Mouse (Mus musculus) small intestine, adult 2 months (tissue): ENCODE data around the gene Galntl5. TPM values are rescaled to one million over a fixed set of nuclear protein-coding genes. Genes with fewer than 3 reads are reported as not detected.

Experiments
- H3K27ac ChIP-seq: fragments of 200-500 bp; 2 replicates; pipeline ENCODE4 v1.5.1; 2012; ENCODE audit warnings: low read depth, low read length, control low read depth, inconsistent platforms; ENCODE audit not compliant: insufficient read depth
- H3K27me3 ChIP-seq: fragments of 200-500 bp; 2 replicates; pipeline ENCODE4 v1.6.1; 2012; ENCODE audit warnings: mild to moderate bottlenecking, moderate library complexity, low read length, inconsistent platforms; ENCODE audit not compliant: control insufficient read depth, insufficient read depth
- H3K36me3 ChIP-seq: fragments of 200-500 bp; 2 replicates; pipeline ENCODE4 v1.6.1; 2012; ENCODE audit warnings: mild to moderate bottlenecking, low read length, control low read depth, inconsistent platforms; ENCODE audit not compliant: control insufficient read depth, insufficient read depth
- H3K4me1 ChIP-seq: fragments of 200-500 bp; 2 replicates; pipeline ENCODE4 v1.6.1; 2012; ENCODE audit warnings: low read length, inconsistent platforms, mixed read lengths; ENCODE audit not compliant: control insufficient read depth, insufficient read depth, insufficient read length
- H3K4me3 ChIP-seq: fragments of 200-500 bp; 2 replicates; pipeline ENCODE4 v1.5.1; 2012; ENCODE audit warnings: low read depth, mild to moderate bottlenecking, control low read depth, inconsistent platforms, low read length, moderate library complexity
- CTCF ChIP-seq: fragments of 200-500 bp; IDR thresholded peaks from 2 replicates; pipeline ENCODE4 v1.5.1; 2012; ENCODE audit warnings: low read depth, mild to moderate bottlenecking, control low read depth, inconsistent platforms, low read length, moderate library complexity, mixed read lengths; ENCODE audit not compliant: insufficient replicate concordance, insufficient read length; ENCODE audit errors: extremely low read depth
- POLR2A ChIP-seq: fragments of 200-500 bp; IDR thresholded peaks from 2 replicates; pipeline ENCODE4 v1.6.1; 2012; ENCODE audit warnings: low read depth, mild to moderate bottlenecking, control low read depth, inconsistent platforms, low read length, moderate library complexity
- WGBS: fragments of 180-500 bp; shearing (Covaris S2); methylation state at CpG from one replicate; pipeline ENCODE4 v1.1.7; 2018; 5-methylcytosine and 5-hydroxymethylcytosine counted together
- polyA plus RNA-seq: library from polyadenylated mRNA; depleted of rRNA; stranded (reverse); fragments of >200 nt; gene quantifications from 2 replicates; pipeline ENCODE4 v1.2.3, GENCODE M21; 2012

Gene Galntl5
- polyA plus RNA-seq, 1 experiment, result not detected

DNA sequence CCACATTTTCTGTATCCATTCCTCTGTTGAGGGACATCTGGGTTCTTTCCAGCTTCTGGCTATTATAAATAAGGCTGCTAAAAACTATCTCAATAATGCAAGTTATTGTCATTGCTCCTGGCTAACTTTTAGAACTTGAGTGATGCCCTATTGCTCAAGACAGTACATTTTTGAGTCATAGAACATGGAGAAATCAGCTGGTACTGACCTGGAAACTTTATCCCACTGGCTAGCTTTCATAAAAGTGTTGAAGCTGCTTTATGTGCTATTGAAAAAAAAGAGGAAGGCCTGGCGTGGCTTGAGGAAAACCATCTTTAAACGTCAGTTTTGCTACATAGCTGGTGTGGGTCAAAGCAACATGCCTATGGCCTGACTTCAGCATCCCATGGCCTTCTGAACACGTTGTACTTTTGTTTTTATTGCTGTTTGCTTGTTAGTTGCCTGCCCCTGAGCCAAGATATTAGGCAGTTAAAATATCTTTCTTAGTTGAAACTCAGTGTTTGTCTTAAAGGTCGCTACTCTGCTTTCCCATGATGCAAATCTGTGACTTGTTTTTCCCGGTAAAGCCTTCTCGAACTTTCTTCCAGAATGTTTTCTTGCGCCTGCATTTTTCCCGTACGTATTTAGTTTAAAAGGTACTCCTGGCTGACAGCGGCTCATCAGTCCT is 64.7 kb downstream of the Galntl5 start:
- TF ChIP-seq CTCF (no peak), POLR2A (no peak)
- H3K4me1 ChIP-seq, result peaks cover 3% of the 10 kb centered on the region; the same call in 1 of the 2 replicates
- H3K4me3 ChIP-seq, result no peak overlapping the region
- H3K36me3 ChIP-seq, result no peaks in the 10 kb centered on the region
- no peak overlapping the region for H3K27ac ChIP-seq
- no peaks in the 10 kb centered on the region for H3K27me3 ChIP-seq
- WGBS, result 79% methylated on average over 10 of the region's 10 CpGs

DNA sequence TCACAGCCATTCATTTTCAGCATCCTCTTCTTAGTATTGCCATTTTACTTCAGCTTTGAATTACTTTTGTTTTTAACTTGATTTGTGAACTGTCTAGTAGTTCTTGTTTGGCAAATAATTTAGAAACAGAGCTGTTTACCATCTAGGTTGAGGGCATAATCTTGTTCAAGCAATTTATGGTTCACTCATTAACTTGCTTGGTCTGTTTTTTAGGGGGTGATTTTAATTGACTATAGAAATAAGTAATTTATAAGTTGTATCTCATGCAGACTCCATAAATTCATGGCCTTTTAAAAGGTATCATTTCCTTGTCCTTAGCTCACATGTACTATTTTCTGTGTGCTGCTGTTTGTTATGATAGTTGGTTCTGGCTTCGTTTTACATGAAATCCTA is 65.2 kb downstream of the Galntl5 start:
- peaks cover 3% of the 10 kb centered on the region; the same call in 1 of the 2 replicates for H3K4me1 ChIP-seq
- no peaks in the 10 kb centered on the region for H3K27me3 ChIP-seq
- 41% methylated on average over 1 of the region's 1 CpGs for WGBS
- no peak for TF ChIP-seq CTCF
- TF ChIP-seq POLR2A, result no peak
- peaks cover 2% of the 10 kb centered on the region; the same call in 1 of the 2 replicates for H3K36me3 ChIP-seq
- H3K27ac ChIP-seq, result no peak overlapping the region
- no peak overlapping the region for H3K4me3 ChIP-seq

GRCm38 (mm10) chr5:25247036-25247435 is 65.8 kb downstream of the Galntl5 start:
- WGBS, result 48% methylated on average over 3 of the region's 3 CpGs
- H3K4me1 ChIP-seq, result peaks cover 7% of the 10 kb centered on the region; the same call in 1 of the 2 replicates
- no peak overlapping the region for H3K27ac ChIP-seq
- H3K4me3 ChIP-seq, result no peak overlapping the region
- H3K36me3 ChIP-seq, result peaks cover 2% of the 10 kb centered on the region; the same call in 1 of the 2 replicates
- TF ChIP-seq CTCF (no peak), POLR2A (no peak)
- H3K27me3 ChIP-seq, result no peaks in the 10 kb centered on the region

- Histone ChIP-seq H3K27ac (peak overlapping the region; percentile 86), H3K36me3 (peaks cover 10% of the 10 kb centered on the region)
- TF ChIP-seq POLR2A (no peak), CTCF (no peak)
Measured at GRCm38 (mm10) chr5:25252423-25252822, 71.2 kb downstream of the Galntl5 start.

GRCm38 (mm10) chr5:25252825-25253544 is 71.7 kb downstream of the Galntl5 start:
- TF ChIP-seq POLR2A (no peak), CTCF (no peak)
- 35% methylated on average over 8 of the region's 8 CpGs for WGBS
- no peak overlapping the region for H3K4me3 ChIP-seq
- H3K27ac ChIP-seq, result peak overlapping the region; percentile 83
- peaks cover 11% of the 10 kb centered on the region for H3K36me3 ChIP-seq
- H3K4me1 ChIP-seq, result peaks cover 17% of the 10 kb centered on the region
- H3K27me3 ChIP-seq, result no peaks in the 10 kb centered on the region

More at GRCm38 (mm10) chr5:25252423-25252822, 71.2 kb downstream of the Galntl5 start:
- H3K4me1 ChIP-seq, result peaks cover 17% of the 10 kb centered on the region
- H3K4me3 ChIP-seq, result no peak overlapping the region
- 26% methylated on average over 2 of the region's 2 CpGs for WGBS
- no peaks in the 10 kb centered on the region for H3K27me3 ChIP-seq

- no peaks in the 10 kb centered on the region for H3K27me3 ChIP-seq
- peaks cover 20% of the 10 kb centered on the region for H3K36me3 ChIP-seq
- TF ChIP-seq POLR2A (no peak), CTCF (no peak)
- H3K27ac ChIP-seq, result no peak overlapping the region
- H3K4me3 ChIP-seq, result no peak overlapping the region
- 97% methylated on average over 4 of the region's 4 CpGs for WGBS
- peaks cover 17% of the 10 kb centered on the region for H3K4me1 ChIP-seq
Measured at GRCm38 (mm10) chr5:25254491-25254890, 73.2 kb downstream of the Galntl5 start.

GRCm38 (mm10) chr5:25256686-25257085 is 75.4 kb downstream of the Galntl5 start:
- H3K27me3 ChIP-seq, result no peaks in the 10 kb centered on the region
- H3K4me3 ChIP-seq, result no peak overlapping the region
- TF ChIP-seq POLR2A (no peak), CTCF (no peak)
- H3K36me3 ChIP-seq, result peaks cover 25% of the 10 kb centered on the region
- H3K4me1 ChIP-seq, result peaks cover 15% of the 10 kb centered on the region
- no peak overlapping the region for H3K27ac ChIP-seq
- WGBS, result 96% methylated on average over 2 of the region's 2 CpGs
